In the genomic region with DNA sequence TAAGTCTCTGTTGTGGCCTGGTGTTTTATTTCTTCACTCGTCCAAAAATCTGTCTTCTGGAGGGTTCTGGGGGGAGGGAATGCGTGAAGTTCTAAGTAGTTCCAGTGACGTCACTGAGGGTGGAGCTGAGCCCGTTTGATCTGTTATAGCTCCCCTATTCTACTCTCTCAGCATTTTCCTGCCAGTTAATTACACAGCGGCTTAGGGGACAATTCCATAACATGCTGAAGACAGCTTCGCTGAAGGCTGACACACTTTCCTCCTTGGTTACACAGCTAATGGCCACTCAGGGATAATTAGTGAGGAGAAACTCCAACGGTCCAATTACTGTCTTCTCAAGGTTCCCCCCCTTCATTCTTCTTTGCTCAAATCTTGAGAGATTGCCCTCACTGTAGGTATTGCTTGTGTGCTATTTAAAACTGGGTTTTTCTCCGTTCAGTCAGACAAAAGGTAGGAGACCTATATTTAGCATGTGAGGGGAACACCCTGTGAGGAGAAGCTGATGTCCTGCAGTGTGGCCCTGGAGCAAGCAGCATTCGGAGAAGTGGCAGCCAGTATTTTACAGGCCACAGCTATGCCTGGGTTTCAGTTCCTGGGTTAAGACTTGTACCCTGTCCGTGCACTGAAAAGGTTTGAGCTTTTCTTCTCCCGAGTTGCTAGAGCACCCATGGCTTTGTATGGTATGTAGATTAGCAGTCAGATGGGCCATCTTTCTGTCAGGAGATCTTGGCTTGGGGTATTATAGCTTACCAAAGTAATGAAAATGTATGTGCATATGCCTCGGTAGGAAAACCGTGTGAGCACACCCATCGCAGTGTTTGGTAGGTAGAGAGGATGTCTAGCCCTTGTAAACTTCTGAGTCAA, we compare ENCODE assay signal across 9 mouse cellular contexts.
DNase-seq lines count a peak whose midpoint lies in the region; ATAC-seq and TF ChIP-seq lines count a peak whose summit lies in the region.
"Had no signal": no experiment of that assay in that cellular context is flagged by ENCODE, and none has a peak within 500 bp of the region (broad histone marks: within the 10 kb centered on the region; RNA-seq: fewer than 3 reads in every experiment).

No protein-coding gene starts in this region.

- peak; percentile 36 for DNase-seq in cerebellum, adult 11 months
- no peak for DNase-seq in cerebellum, postnatal 4 days (ENCODE audit: low spot score in 2 of 2)
- peak; percentile 51 for DNase-seq in cerebellum, adult 11-12 months
- no peak for DNase-seq in right cerebral cortex, postnatal 36 days (ENCODE audit: low spot score in 2 of 2)
- DNase-seq in urinary bladder, adult 2 months (ENCODE audit: low spot score): no peak
- no peak for DNase-seq in left cerebral cortex, adult 2 months (ENCODE audit: extremely low spot score in 1 of 2, low spot score in 2 of 2)

- no peaks in the 10 kb centered on the region for H3K36me3 ChIP-seq in forebrain, embryonic 15.5 days
- peaks cover 9% of the 10 kb centered on the region; the same call in 1 of the 2 replicates for H3K36me3 ChIP-seq in limb, embryonic 13.5 days
- H3K36me3 ChIP-seq: liver, embryonic 15.5 days had no signal

- H3K9ac ChIP-seq in forebrain, embryonic 15.5 days (replicated peaks): no peak overlapping the region
- no peak overlapping the region for H3K9ac ChIP-seq in limb, embryonic 13.5 days
- H3K9ac ChIP-seq: liver, embryonic 15.5 days had no signal

- H3K4me3 ChIP-seq in forebrain, embryonic 15.5 days: no peak overlapping the region
- H3K4me3 ChIP-seq in limb, embryonic 13.5 days: no peak overlapping the region
- no peak overlapping the region for H3K4me3 ChIP-seq in left cerebral cortex, adult 2 months
- H3K4me3 ChIP-seq: liver, embryonic 15.5 days had no signal

- peaks cover 54% of the 10 kb centered on the region for H3K4me1 ChIP-seq in forebrain, embryonic 15.5 days
- peaks cover 53% of the 10 kb centered on the region for H3K4me1 ChIP-seq in limb, embryonic 13.5 days
- H3K4me1 ChIP-seq: liver, embryonic 15.5 days had no signal

- no peaks in the 10 kb centered on the region for H3K9me3 ChIP-seq in forebrain, embryonic 15.5 days
- peaks cover 10% of the 10 kb centered on the region; the same call in 1 of the 2 replicates for H3K9me3 ChIP-seq in limb, embryonic 13.5 days
- H3K9me3 ChIP-seq: liver, embryonic 15.5 days had no signal

- 18% methylated on average over 14 of the region's 14 CpGs for WGBS in forebrain, embryonic 15.5 days
- 31% methylated on average over 14 of the region's 14 CpGs for WGBS in limb, embryonic 13.5 days

- peak; percentile 29; the same call in 1 of the 2 replicates for ATAC-seq in forebrain, embryonic 15.5 days (replicated peaks)
- ATAC-seq in limb, embryonic 13.5 days (ENCODE audit: low FRiP score, low read depth): no peak; the same call in 1 of the 2 replicates

- H3K27me3 ChIP-seq in forebrain, embryonic 15.5 days: no peaks in the 10 kb centered on the region
- H3K27me3 ChIP-seq in limb, embryonic 13.5 days: no peaks in the 10 kb centered on the region
- H3K27me3 ChIP-seq: liver, embryonic 15.5 days had no signal

- 0 out of 2 replicates have a peak overlapping the region, but pooled peaks have one; percentile 16 for H3K4me2 ChIP-seq in forebrain, embryonic 15.5 days (replicated peaks)
- peak overlapping the region; percentile 38 for H3K4me2 ChIP-seq in limb, embryonic 13.5 days (replicated peaks)
- H3K4me2 ChIP-seq: liver, embryonic 15.5 days had no signal

- intact Hi-C loops in left cerebral cortex, adult 2 months (cut with DNase I): no loop called here

- H3K27ac ChIP-seq in forebrain, embryonic 15.5 days (replicated peaks): peak overlapping the region; percentile 86
- peak overlapping the region; percentile 82 for H3K27ac ChIP-seq in limb, embryonic 13.5 days
- H3K27ac ChIP-seq in left cerebral cortex, adult 2 months: no peak overlapping the region
- H3K27ac ChIP-seq: liver, embryonic 15.5 days had no signal

- TF ChIP-seq CTCF in left cerebral cortex, adult 2 months (IDR thresholded peaks at IDR 0.05): no peak

Comparison
In these comparisons a context has a peak if more than half of its experiments do, and no peak if none do; other contexts are left out.
1. DNase-seq: peak in cerebellum, adult 11 months (single experiment) and cerebellum, adult 11-12 months (single experiment); none in cerebellum, postnatal 4 days (0 of 2), right cerebral cortex, postnatal 36 days (0 of 2), urinary bladder, adult 2 months (single experiment) and left cerebral cortex, adult 2 months (0 of 2).